Mouse (Mus musculus): Measurements from ENCODE around the gene Lifr. TPM values are rescaled to one million over a fixed set of nuclear protein-coding genes. Genes with fewer than 3 reads are reported as not detected.

Gene Lifr
- polyA plus RNA-seq, 1 experiment from 2014 or later = 22.7 TPM

GRCm38 (mm10) chr15:7197652-7198445 is 107.4 kb downstream of the Lifr start:
- no peaks in the 10 kb centered on the region for H3K36me3 ChIP-seq (ENCODE audit: control insufficient read depth, insufficient read depth, low read length)
- no peak overlapping the region for H3K4me2 ChIP-seq (ENCODE audit: low read depth, low read length)
- H3K4me1 ChIP-seq (replicated peaks; ENCODE audit: control insufficient read depth, insufficient read depth, low read length) = peaks cover 30% of the 10 kb centered on the region
- no peaks in the 10 kb centered on the region for H3K9me3 ChIP-seq (ENCODE audit: control insufficient read depth, low read length)
- no peaks in the 10 kb centered on the region for H3K27me3 ChIP-seq (ENCODE audit: control insufficient read depth, insufficient read depth, low read depth, low read length)
- no peak overlapping the region for H3K9ac ChIP-seq (ENCODE audit: low read length)
- WGBS = 86% methylated on average over 3 of the region's 3 CpGs
- ATAC-seq (ENCODE audit: low read depth) = no peak
- no peak overlapping the region for H3K27ac ChIP-seq (ENCODE audit: low read length)
- H3K4me3 ChIP-seq (ENCODE audit: low read length) = no peak overlapping the region

- peak; percentile 34 for ATAC-seq (ENCODE audit: low read depth)
- peaks cover 36% of the 10 kb centered on the region for H3K4me1 ChIP-seq (replicated peaks; ENCODE audit: control insufficient read depth, insufficient read depth, low read length)
- no peaks in the 10 kb centered on the region for H3K27me3 ChIP-seq (ENCODE audit: control insufficient read depth, insufficient read depth, low read depth, low read length)
- H3K4me2 ChIP-seq (ENCODE audit: low read depth, low read length) = no peak overlapping the region
- H3K27ac ChIP-seq (ENCODE audit: low read length) = no peak overlapping the region
- 28% methylated on average over 2 of the region's 2 CpGs for WGBS
- no peaks in the 10 kb centered on the region for H3K36me3 ChIP-seq (ENCODE audit: control insufficient read depth, insufficient read depth, low read length)
- H3K4me3 ChIP-seq (ENCODE audit: low read length) = no peak overlapping the region
- no peaks in the 10 kb centered on the region for H3K9me3 ChIP-seq (ENCODE audit: control insufficient read depth, low read length)
- H3K9ac ChIP-seq (ENCODE audit: low read length) = no peak overlapping the region
These were observed 108.4 kb downstream of the Lifr start for GRCm38 (mm10) chr15:7198816-7199215.

- Histone ChIP-seq H3K4me1 (replicated peaks; ENCODE audit: control insufficient read depth, insufficient read depth, low read length) (peaks cover 32% of the 10 kb centered on the region), H3K9me3 (ENCODE audit: control insufficient read depth, low read length) (no peaks in the 10 kb centered on the region), H3K27ac (ENCODE audit: low read length) (no peak overlapping the region), H3K9ac (ENCODE audit: low read length) (no peak overlapping the region), H3K36me3 (ENCODE audit: control insufficient read depth, insufficient read depth, low read length) (no peaks in the 10 kb centered on the region), H3K4me3 (ENCODE audit: low read length) (no peak overlapping the region), H3K27me3 (ENCODE audit: control insufficient read depth, insufficient read depth, low read depth, low read length) (no peaks in the 10 kb centered on the region), H3K4me2 (ENCODE audit: low read depth, low read length) (no peak overlapping the region)
- WGBS = 66% methylated on average over 6 of the region's 6 CpGs
- ATAC-seq (ENCODE audit: low read depth) = no peak
These were observed 109.9 kb downstream of the Lifr start for GRCm38 (mm10) chr15:7200286-7200685.

- Histone ChIP-seq H3K36me3 (ENCODE audit: control insufficient read depth, insufficient read depth, low read length) (no peaks in the 10 kb centered on the region), H3K4me3 (ENCODE audit: low read length) (no peak overlapping the region), H3K4me2 (ENCODE audit: low read depth, low read length) (no peak overlapping the region), H3K27me3 (ENCODE audit: control insufficient read depth, insufficient read depth, low read depth, low read length) (no peaks in the 10 kb centered on the region), H3K4me1 (replicated peaks; ENCODE audit: control insufficient read depth, insufficient read depth, low read length) (peaks cover 37% of the 10 kb centered on the region), H3K27ac (ENCODE audit: low read length) (peak overlapping the region; percentile 63), H3K9ac (ENCODE audit: low read length) (no peak overlapping the region), H3K9me3 (ENCODE audit: control insufficient read depth, low read length) (no peaks in the 10 kb centered on the region)
- ATAC-seq (ENCODE audit: low read depth) = peak; percentile 44
- WGBS = 43% methylated on average over 9 of the region's 9 CpGs
These were observed 111.3 kb downstream of the Lifr start for GRCm38 (mm10) chr15:7201421-7202380.

- Histone ChIP-seq H3K36me3 (ENCODE audit: control insufficient read depth, insufficient read depth, low read length) (no peaks in the 10 kb centered on the region), H3K4me2 (ENCODE audit: low read depth, low read length) (no peak overlapping the region), H3K27ac (ENCODE audit: low read length) (no peak overlapping the region; the same call in 1 of the 2 replicates), H3K27me3 (ENCODE audit: control insufficient read depth, insufficient read depth, low read depth, low read length) (no peaks in the 10 kb centered on the region), H3K9me3 (ENCODE audit: control insufficient read depth, low read length) (no peaks in the 10 kb centered on the region), H3K4me3 (ENCODE audit: low read length) (no peak overlapping the region), H3K9ac (ENCODE audit: low read length) (no peak overlapping the region), H3K4me1 (replicated peaks; ENCODE audit: control insufficient read depth, insufficient read depth, low read length) (peaks cover 37% of the 10 kb centered on the region)
- WGBS = 94% methylated on average over 5 of the region's 5 CpGs
- ATAC-seq (ENCODE audit: low read depth) = no peak
These were observed 112.6 kb downstream of the Lifr start for GRCm38 (mm10) chr15:7202981-7203380.

GRCm38 (mm10) chr15:7203606-7204330 is 113.4 kb downstream of the Lifr start:
- 23% methylated on average over 9 of the region's 9 CpGs for WGBS

GRCm38 (mm10) chr15:7204917-7205316 is 114.5 kb downstream of the Lifr start:
- Histone ChIP-seq H3K9me3 (ENCODE audit: control insufficient read depth, low read length) (no peaks in the 10 kb centered on the region), H3K36me3 (ENCODE audit: control insufficient read depth, insufficient read depth, low read length) (no peaks in the 10 kb centered on the region), H3K4me3 (ENCODE audit: low read length) (no peak overlapping the region), H3K4me2 (ENCODE audit: low read depth, low read length) (no peak overlapping the region), H3K9ac (ENCODE audit: low read length) (no peak overlapping the region), H3K27ac (ENCODE audit: low read length) (no peak overlapping the region), H3K4me1 (replicated peaks; ENCODE audit: control insufficient read depth, insufficient read depth, low read length) (peaks cover 33% of the 10 kb centered on the region), H3K27me3 (ENCODE audit: control insufficient read depth, insufficient read depth, low read depth, low read length) (no peaks in the 10 kb centered on the region)
- no peak for ATAC-seq (ENCODE audit: low read depth)
- 92% methylated on average over 13 of the region's 13 CpGs for WGBS

More at GRCm38 (mm10) chr15:7203606-7204330, 113.4 kb downstream of the Lifr start:
- H3K36me3 ChIP-seq (ENCODE audit: control insufficient read depth, insufficient read depth, low read length) = no peaks in the 10 kb centered on the region
- no peak overlapping the region for H3K4me3 ChIP-seq (ENCODE audit: low read length)
- peak; percentile 75 for ATAC-seq (ENCODE audit: low read depth)
- no peaks in the 10 kb centered on the region for H3K9me3 ChIP-seq (ENCODE audit: control insufficient read depth, low read length)
- no peak overlapping the region for H3K4me2 ChIP-seq (ENCODE audit: low read depth, low read length)
- H3K4me1 ChIP-seq (replicated peaks; ENCODE audit: control insufficient read depth, insufficient read depth, low read length) = peaks cover 36% of the 10 kb centered on the region
- H3K9ac ChIP-seq (ENCODE audit: low read length) = peak overlapping the region; percentile 34
- H3K27ac ChIP-seq (ENCODE audit: low read length) = peak overlapping the region; percentile 81
- no peaks in the 10 kb centered on the region for H3K27me3 ChIP-seq (ENCODE audit: control insufficient read depth, insufficient read depth, low read depth, low read length)

- WGBS = 26% methylated on average over 5 of the region's 5 CpGs
- Histone ChIP-seq H3K9me3 (ENCODE audit: control insufficient read depth, low read length) (no peaks in the 10 kb centered on the region), H3K4me2 (ENCODE audit: low read depth, low read length) (no peak overlapping the region), H3K9ac (ENCODE audit: low read length) (no peak overlapping the region), H3K4me3 (ENCODE audit: low read length) (no peak overlapping the region), H3K36me3 (ENCODE audit: control insufficient read depth, insufficient read depth, low read length) (no peaks in the 10 kb centered on the region), H3K27ac (ENCODE audit: low read length) (no peak overlapping the region), H3K4me1 (replicated peaks; ENCODE audit: control insufficient read depth, insufficient read depth, low read length) (peaks cover 32% of the 10 kb centered on the region), H3K27me3 (ENCODE audit: control insufficient read depth, insufficient read depth, low read depth, low read length) (no peaks in the 10 kb centered on the region)
- no peak for ATAC-seq (ENCODE audit: low read depth)
These were observed 115.7 kb downstream of the Lifr start for GRCm38 (mm10) chr15:7206110-7206509.

Data from lung, embryonic 16.5 days (tissue).